Mouse (Mus musculus) heart, adult 2 months (tissue): ENCODE results near the gene Trcg1.

ENCODE experiments used
- CTCF ChIP-seq: fragments of 200-600 bp; IDR thresholded peaks from 2 replicates; pipeline ENCODE4 v1.8.1; 2022; ENCODE audit warnings: antibody characterized with exemption, mild to moderate bottlenecking, moderate library complexity
- EP300 ChIP-seq: fragments of 200-500 bp; IDR thresholded peaks from 2 replicates; pipeline ENCODE4 v1.6.1; 2011; ENCODE audit warnings: low read depth, low read length, control low read depth; ENCODE audit not compliant: insufficient read depth
- POLR2A ChIP-seq: fragments of 200-500 bp; IDR thresholded peaks from 2 replicates; pipeline ENCODE4 v1.6.1; 2011; ENCODE audit warnings: mild to moderate bottlenecking, low read depth, low read length, control low read depth; ENCODE audit not compliant: insufficient read depth

DNA sequence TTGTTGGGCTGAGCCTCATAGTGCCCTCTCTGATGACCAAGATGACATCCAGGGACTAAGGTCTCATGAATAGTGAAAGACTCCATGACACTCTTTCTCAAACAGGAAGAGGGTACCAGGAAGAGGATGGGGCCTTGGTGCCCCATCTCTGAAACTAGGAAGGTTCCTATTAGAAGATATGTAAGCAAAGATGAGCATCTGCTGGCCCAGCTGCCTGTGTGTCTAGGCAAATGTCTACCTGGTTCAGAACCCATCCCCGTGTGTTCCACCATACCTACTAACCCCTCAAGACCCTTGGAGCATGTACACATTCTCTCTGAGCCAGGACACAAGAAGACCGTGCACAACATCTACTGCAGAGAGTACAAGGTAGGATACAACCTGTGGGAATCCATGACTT lies at the start of gene Trcg1:
- TF ChIP-seq EP300: no peak
- TF ChIP-seq CTCF: no peak
- no peak for TF ChIP-seq POLR2A
